Mouse (Mus musculus): ENCODE data around the gene Ccdc54. TPM values are rescaled to one million over a fixed set of nuclear protein-coding genes. Genes with fewer than 3 reads are reported as not detected.

Ccdc54 gene
- polyA plus RNA-seq, 1 experiment from 2014 or later: not detected

GRCm38 (mm10) chr16:50593361-50593760, 2.4 kb upstream of the Ccdc54 start:
- Histone ChIP-seq H3K36me3 (no peaks in the 10 kb centered on the region), H3K27me3 (peaks cover 15% of the 10 kb centered on the region), H3K4me1 (0 out of 2 replicates have a peak, but pooled peaks cover 8% of the 10 kb centered on the region), H3K27ac (no peak overlapping the region), H3K9ac (no peak overlapping the region), H3K4me3 (replicated peaks) (no peak overlapping the region), H3K4me2 (no peak overlapping the region), H3K9me3 (replicated peaks) (no peaks in the 10 kb centered on the region)
- ATAC-seq (replicated peaks; ENCODE audit: low FRiP score): no peak
- WGBS: 83% methylated on average over 11 of the region's 11 CpGs

GRCm38 (mm10) chr16:50589574-50590151, 1.3 kb downstream of the Ccdc54 start:
- 64% methylated on average over 11 of the region's 11 CpGs for WGBS
- H3K4me2 ChIP-seq: no peak overlapping the region
- no peaks in the 10 kb centered on the region for H3K27me3 ChIP-seq
- H3K27ac ChIP-seq: no peak overlapping the region
- no peak for ATAC-seq (replicated peaks; ENCODE audit: low FRiP score)
- H3K4me3 ChIP-seq (replicated peaks): no peak overlapping the region
- no peak overlapping the region for H3K9ac ChIP-seq
- no peaks in the 10 kb centered on the region for H3K9me3 ChIP-seq (replicated peaks)
- H3K36me3 ChIP-seq: no peaks in the 10 kb centered on the region
- H3K4me1 ChIP-seq: 0 out of 2 replicates have a peak, but pooled peaks cover 4% of the 10 kb centered on the region

GRCm38 (mm10) chr16:50588191-50588590, 2.8 kb downstream of the Ccdc54 start:
- ATAC-seq (replicated peaks; ENCODE audit: low FRiP score): no peak
- Histone ChIP-seq H3K4me1 (0 out of 2 replicates have a peak, but pooled peaks cover 4% of the 10 kb centered on the region), H3K36me3 (no peaks in the 10 kb centered on the region), H3K9ac (no peak overlapping the region), H3K27me3 (no peaks in the 10 kb centered on the region), H3K27ac (no peak overlapping the region), H3K4me3 (replicated peaks) (no peak overlapping the region), H3K9me3 (replicated peaks) (no peaks in the 10 kb centered on the region), H3K4me2 (no peak overlapping the region)
- 73% methylated on average over 1 of the region's 1 CpGs for whole genome bisulfite sequencing

GRCm38 (mm10) chr16:50587139-50587538, 3.8 kb downstream of the Ccdc54 start:
- H3K27ac ChIP-seq: no peak overlapping the region
- H3K27me3 ChIP-seq: no peaks in the 10 kb centered on the region
- H3K9ac ChIP-seq: no peak overlapping the region
- ATAC-seq (replicated peaks; ENCODE audit: low FRiP score): no peak
- no peak overlapping the region for H3K4me2 ChIP-seq
- H3K4me1 ChIP-seq: 0 out of 2 replicates have a peak, but pooled peaks cover 4% of the 10 kb centered on the region
- H3K9me3 ChIP-seq (replicated peaks): no peaks in the 10 kb centered on the region
- WGBS: 88% methylated on average over 7 of the region's 7 CpGs
- no peaks in the 10 kb centered on the region for H3K36me3 ChIP-seq
- no peak overlapping the region for H3K4me3 ChIP-seq (replicated peaks)

DNA sequence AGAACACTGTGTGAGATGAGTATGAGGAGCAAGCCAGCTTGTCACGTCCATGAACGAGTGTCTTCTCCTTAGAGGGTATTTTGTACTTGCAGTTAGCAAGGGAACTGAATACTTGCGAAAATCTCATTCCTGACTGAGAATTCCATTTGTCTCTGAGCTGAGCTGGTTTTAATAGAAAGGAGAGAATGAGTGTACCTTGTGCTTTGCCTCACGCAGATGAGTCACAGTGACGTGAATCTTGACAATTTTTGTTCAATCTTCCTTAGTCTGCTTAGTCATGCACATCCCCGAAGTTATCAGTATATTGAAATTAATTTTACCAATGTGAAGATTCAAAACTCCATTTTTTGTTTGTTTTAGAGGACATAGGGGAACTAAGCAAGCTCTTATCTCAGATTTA, 12.6 kb downstream of the Ccdc54 start:
- Histone ChIP-seq H3K9me3 (replicated peaks) (no peaks in the 10 kb centered on the region), H3K4me1 (no peaks in the 10 kb centered on the region), H3K27ac (no peak overlapping the region), H3K4me3 (replicated peaks) (no peak overlapping the region), H3K27me3 (no peaks in the 10 kb centered on the region), H3K9ac (no peak overlapping the region), H3K36me3 (no peaks in the 10 kb centered on the region), H3K4me2 (no peak overlapping the region)
- ATAC-seq (replicated peaks; ENCODE audit: low FRiP score): no peak
- WGBS: 90% methylated on average over 6 of the region's 6 CpGs

DNA sequence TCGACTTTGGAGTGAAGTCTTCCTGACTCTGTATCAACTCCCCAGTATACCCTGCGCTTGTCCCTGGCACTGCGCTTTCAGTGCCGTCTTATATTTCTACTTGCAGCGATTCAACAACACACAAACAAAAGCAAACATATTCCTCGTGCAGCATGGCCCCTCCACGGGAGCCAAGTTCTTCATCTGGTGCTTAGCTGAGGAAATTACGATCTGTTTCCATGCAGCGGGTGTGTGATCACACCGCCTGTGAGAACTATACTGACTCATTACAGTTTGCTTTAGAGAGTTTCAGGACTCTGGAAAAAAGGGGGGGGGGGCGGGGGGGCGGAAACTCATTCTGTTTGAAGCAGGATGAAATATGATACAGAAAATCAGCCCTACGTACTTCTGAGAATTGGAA, 18.4 kb downstream of the Ccdc54 start:
- H3K4me1 ChIP-seq: no peaks in the 10 kb centered on the region
- H3K9ac ChIP-seq: no peak overlapping the region
- H3K4me3 ChIP-seq (replicated peaks): no peak overlapping the region
- no peak for ATAC-seq (replicated peaks; ENCODE audit: low FRiP score)
- no peaks in the 10 kb centered on the region for H3K9me3 ChIP-seq (replicated peaks)
- WGBS: 58% methylated on average over 13 of the region's 13 CpGs
- no peak overlapping the region for H3K4me2 ChIP-seq
- H3K27me3 ChIP-seq: no peaks in the 10 kb centered on the region
- no peak overlapping the region for H3K27ac ChIP-seq
- no peaks in the 10 kb centered on the region for H3K36me3 ChIP-seq

DNA sequence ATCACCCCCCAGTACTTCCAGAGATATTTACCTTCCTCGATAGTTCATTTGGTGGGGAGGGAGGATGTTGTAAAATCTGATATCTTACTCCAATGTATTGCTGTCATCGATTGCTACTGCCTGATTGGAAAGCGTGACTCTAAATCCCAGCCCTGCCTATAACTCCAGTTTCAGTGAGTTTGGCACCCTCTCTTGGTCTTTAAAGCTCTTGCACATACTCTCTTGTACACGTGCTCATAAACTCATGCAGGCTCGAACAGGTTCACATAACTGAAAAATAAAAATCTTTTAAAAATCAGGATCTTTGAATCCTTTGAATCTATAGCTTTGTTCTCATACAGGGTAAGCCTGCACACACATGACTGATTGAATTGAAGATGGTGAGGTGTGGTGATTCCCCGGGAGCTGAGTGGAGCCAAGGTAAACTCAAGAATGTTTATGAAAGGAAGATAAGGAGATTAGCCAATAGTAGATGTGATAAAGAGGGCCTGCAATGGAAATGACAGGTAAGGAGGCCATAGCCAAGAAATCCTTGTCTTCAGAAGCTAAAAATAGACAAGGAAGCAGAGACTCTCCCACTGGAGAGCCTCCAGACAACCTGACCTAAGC, 31.7 kb downstream of the Ccdc54 start:
- Histone ChIP-seq H3K27ac (no peak overlapping the region), H3K36me3 (no peaks in the 10 kb centered on the region), H3K27me3 (no peaks in the 10 kb centered on the region), H3K4me3 (replicated peaks) (no peak overlapping the region), H3K9me3 (replicated peaks) (no peaks in the 10 kb centered on the region), H3K9ac (no peak overlapping the region), H3K4me2 (no peak overlapping the region), H3K4me1 (no peaks in the 10 kb centered on the region)
- 68% methylated on average over 6 of the region's 6 CpGs for WGBS
- no peak for ATAC-seq (replicated peaks; ENCODE audit: low FRiP score)

GRCm38 (mm10) chr16:50553828-50554227, 37.1 kb downstream of the Ccdc54 start:
- Histone ChIP-seq H3K9ac (no peak overlapping the region), H3K36me3 (no peaks in the 10 kb centered on the region), H3K4me3 (replicated peaks) (no peak overlapping the region), H3K27me3 (no peaks in the 10 kb centered on the region), H3K27ac (no peak overlapping the region), H3K4me1 (no peaks in the 10 kb centered on the region), H3K9me3 (replicated peaks) (no peaks in the 10 kb centered on the region), H3K4me2 (no peak overlapping the region)
- WGBS: 89% methylated on average over 2 of the region's 2 CpGs
- ATAC-seq (replicated peaks; ENCODE audit: low FRiP score): no peak

DNA sequence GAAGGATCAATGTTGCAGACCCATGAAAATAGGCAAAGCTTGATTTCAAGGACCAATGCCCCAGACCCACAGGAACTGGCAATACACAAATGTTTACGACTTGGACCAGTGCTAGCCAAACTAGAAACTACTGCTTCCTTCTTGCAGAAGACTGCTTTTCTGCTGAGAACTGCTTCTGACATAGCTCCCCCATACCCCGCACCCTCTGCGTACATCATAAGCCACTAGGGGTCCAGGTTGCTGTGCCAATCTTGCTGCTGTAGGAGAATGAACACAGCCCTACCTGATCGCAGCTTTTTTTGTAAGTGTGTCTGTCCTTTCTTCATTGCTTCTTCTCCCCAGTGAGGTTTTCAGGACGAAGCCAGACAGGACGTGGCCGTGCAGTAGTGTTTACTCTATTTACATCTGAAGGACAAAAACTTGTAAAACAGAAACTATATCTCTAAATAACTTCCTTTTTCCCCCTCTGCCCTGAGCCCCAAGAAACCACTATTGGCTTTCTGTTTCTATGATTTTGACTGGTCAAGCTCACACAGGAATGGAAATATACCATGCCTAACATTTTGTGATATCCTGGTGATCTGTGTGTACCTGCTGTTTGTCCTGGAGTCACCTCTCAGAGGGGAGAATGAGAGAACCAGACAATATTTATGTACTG, 39.0 kb downstream of the Ccdc54 start:
- no peak for ATAC-seq (replicated peaks; ENCODE audit: low FRiP score)
- Histone ChIP-seq H3K9ac (no peak overlapping the region), H3K4me2 (no peak overlapping the region), H3K9me3 (replicated peaks) (no peaks in the 10 kb centered on the region), H3K27ac (no peak overlapping the region), H3K4me3 (replicated peaks) (no peak overlapping the region), H3K36me3 (no peaks in the 10 kb centered on the region), H3K4me1 (no peaks in the 10 kb centered on the region), H3K27me3 (no peaks in the 10 kb centered on the region)
- WGBS: 73% methylated on average over 7 of the region's 7 CpGs

DNA sequence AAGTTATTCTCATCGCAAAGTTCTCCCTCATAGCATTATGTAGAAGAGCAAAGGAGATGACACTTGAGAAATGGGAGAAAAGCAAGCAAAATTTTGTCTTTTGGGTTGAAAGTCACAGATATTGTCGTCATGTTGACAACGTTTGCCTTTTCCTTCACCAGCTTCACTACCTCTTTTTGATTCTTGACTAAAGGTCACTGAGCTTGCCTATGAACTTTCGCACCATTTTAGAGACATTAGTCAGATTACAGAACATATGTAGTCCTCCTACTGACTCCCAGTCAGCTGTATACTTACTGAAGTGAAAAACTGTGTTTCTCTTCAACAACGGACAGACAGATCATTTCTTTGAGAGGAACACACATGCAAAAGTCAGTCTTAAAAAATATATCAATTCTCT, 40.0 kb downstream of the Ccdc54 start:
- no peaks in the 10 kb centered on the region for H3K27me3 ChIP-seq

DNA sequence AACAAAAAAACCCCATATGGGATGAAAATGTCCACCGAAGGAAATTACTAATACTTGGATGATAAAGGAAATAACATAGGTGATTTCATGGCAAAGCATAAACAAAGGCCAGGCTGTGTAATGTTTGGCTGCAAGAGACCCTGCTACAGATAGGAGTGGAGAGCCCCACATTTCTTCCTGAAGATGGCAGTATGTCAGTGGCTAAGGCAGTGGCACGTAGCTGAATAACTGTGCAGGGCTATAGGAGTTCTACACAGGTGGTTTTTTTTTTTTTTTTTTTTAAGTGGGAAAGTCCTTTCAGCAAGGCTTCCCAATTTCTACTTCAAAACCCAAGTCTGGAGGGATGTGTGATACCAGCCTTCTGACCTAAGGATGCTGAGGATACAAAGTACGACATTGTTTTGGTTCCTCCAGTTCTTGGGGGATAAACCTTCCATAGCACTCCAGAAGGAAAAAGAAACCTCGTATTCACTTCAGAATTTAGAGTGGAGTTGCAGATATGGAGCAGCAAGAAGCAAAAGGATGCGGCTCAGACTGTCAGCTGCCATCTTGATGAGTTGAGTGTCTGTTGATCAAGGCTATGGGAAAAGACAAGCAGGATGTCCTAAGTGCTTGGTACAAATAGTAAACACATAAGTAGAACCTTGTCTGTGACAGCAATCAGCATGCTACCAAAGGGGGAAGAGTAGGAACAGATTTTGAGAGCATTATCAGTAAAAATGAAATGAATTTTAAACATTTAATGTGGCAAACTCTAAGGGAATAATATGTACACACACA, 48.2 kb downstream of the Ccdc54 start:
- Histone ChIP-seq H3K27me3 (no peaks in the 10 kb centered on the region), H3K36me3 (no peaks in the 10 kb centered on the region), H3K4me1 (no peaks in the 10 kb centered on the region), H3K9me3 (replicated peaks) (no peaks in the 10 kb centered on the region), H3K9ac (no peak overlapping the region), H3K4me2 (no peak overlapping the region), H3K27ac (no peak overlapping the region), H3K4me3 (replicated peaks) (no peak overlapping the region)
- 0 out of 2 replicates have a peak, but pooled peaks have one; percentile 67 for ATAC-seq (replicated peaks; ENCODE audit: low FRiP score)
- 68% methylated on average over 5 of the region's 5 CpGs for WGBS

More for the DNA sequence above, 40.0 kb downstream of the Ccdc54 start:
- 87% methylated on average over 5 of the region's 5 CpGs for WGBS
- H3K4me3 ChIP-seq (replicated peaks): no peak overlapping the region
- no peaks in the 10 kb centered on the region for H3K4me1 ChIP-seq
- H3K27ac ChIP-seq: no peak overlapping the region
- H3K9me3 ChIP-seq (replicated peaks): no peaks in the 10 kb centered on the region
- no peak for ATAC-seq (replicated peaks; ENCODE audit: low FRiP score)
- H3K36me3 ChIP-seq: no peaks in the 10 kb centered on the region
- H3K4me2 ChIP-seq: no peak overlapping the region
- H3K9ac ChIP-seq: no peak overlapping the region
